ENCODE assay signal across 13 mouse cellular contexts in genomic region chr5:8356326-8356725, GRCm38 (mm10). TPM values are rescaled to one million over a fixed set of nuclear protein-coding genes. Genes with fewer than 3 reads are reported as not detected.
DNase-seq lines count a peak whose midpoint lies in the region; ATAC-seq lines count a peak whose summit lies in the region.
"Had no signal": no experiment of that assay in that cellular context is flagged by ENCODE, and none has a peak within 500 bp of the region (broad histone marks: within the 10 kb centered on the region; RNA-seq: fewer than 3 reads in every experiment).

No protein-coding gene starts in this region.

- ATAC-seq in hindbrain, embryonic 16.5 days = peak; percentile 72; the same call in 1 of the 2 replicates
- ATAC-seq in hindbrain, embryonic 11.5 days (ENCODE audit: low FRiP score) = no peak
- ATAC-seq: intestine, embryonic 15.5 days had no signal

- no peak overlapping the region for H3K27ac ChIP-seq in hindbrain, embryonic 16.5 days (ENCODE audit: low read depth, low read length)
- H3K27ac ChIP-seq in hindbrain, embryonic 11.5 days (ENCODE audit: low read depth, low read length) = no peak overlapping the region
- 0 out of 2 replicates have a peak overlapping the region, but pooled peaks have one; percentile 27 for H3K27ac ChIP-seq in brown adipose tissue, adult 24 weeks (replicated peaks; ENCODE audit: low read depth, low read length)
- H3K27ac ChIP-seq: intestine, embryonic 15.5 days; limb, embryonic 13.5 days; midbrain, embryonic 12.5 days had no signal

- no peaks in the 10 kb centered on the region for H3K36me3 ChIP-seq in hindbrain, embryonic 16.5 days (ENCODE audit: control insufficient read depth, insufficient read depth, low read length)
- no peaks in the 10 kb centered on the region for H3K36me3 ChIP-seq in hindbrain, embryonic 11.5 days (ENCODE audit: control insufficient read depth, insufficient read depth, low read length)
- H3K36me3 ChIP-seq: intestine, embryonic 15.5 days; midbrain, embryonic 12.5 days had no signal

- no peak overlapping the region for H3K4me2 ChIP-seq in hindbrain, embryonic 16.5 days (ENCODE audit: low read length)
- no peak overlapping the region for H3K4me2 ChIP-seq in hindbrain, embryonic 11.5 days (replicated peaks; ENCODE audit: low read depth, low read length)
- H3K4me2 ChIP-seq: intestine, embryonic 15.5 days; limb, embryonic 13.5 days; midbrain, embryonic 12.5 days had no signal

- H3K9me3 ChIP-seq in hindbrain, embryonic 16.5 days (ENCODE audit: control insufficient read depth, low read length) = no peaks in the 10 kb centered on the region
- H3K9me3 ChIP-seq in hindbrain, embryonic 11.5 days (ENCODE audit: control insufficient read depth, low read length) = no peaks in the 10 kb centered on the region
- H3K9me3 ChIP-seq: intestine, embryonic 15.5 days; limb, embryonic 13.5 days; midbrain, embryonic 12.5 days had no signal

- no peaks in the 10 kb centered on the region for H3K27me3 ChIP-seq in hindbrain, embryonic 16.5 days (replicated peaks; ENCODE audit: control insufficient read depth, insufficient read depth, low read length)
- no peaks in the 10 kb centered on the region for H3K27me3 ChIP-seq in hindbrain, embryonic 11.5 days (ENCODE audit: control insufficient read depth, insufficient read depth, low read length)
- H3K27me3 ChIP-seq: intestine, embryonic 15.5 days; limb, embryonic 13.5 days; midbrain, embryonic 12.5 days had no signal

- H3K4me1 ChIP-seq in hindbrain, embryonic 16.5 days (ENCODE audit: control insufficient read depth, insufficient read depth, low read depth, low read length) = peaks cover 7% of the 10 kb centered on the region
- H3K4me1 ChIP-seq in hindbrain, embryonic 11.5 days (replicated peaks; ENCODE audit: control insufficient read depth, insufficient read depth, low read length) = no peaks in the 10 kb centered on the region
- H3K4me1 ChIP-seq in brown adipose tissue, adult 24 weeks (ENCODE audit: control insufficient read depth, insufficient read depth, insufficient read length, low read length) = peaks cover 11% of the 10 kb centered on the region
- H3K4me1 ChIP-seq: intestine, embryonic 15.5 days had no signal

- WGBS in hindbrain, embryonic 16.5 days = 47% methylated on average over 2 of the region's 2 CpGs
- WGBS in hindbrain, embryonic 11.5 days = 64% methylated on average over 2 of the region's 2 CpGs

- no peak for DNase-seq in hindbrain, embryonic 11.5 days (ENCODE audit: low spot score)
- DNase-seq in adrenal gland, adult 8-10 months = peak; percentile 37
- DNase-seq in kidney, postnatal 14 days = peak; percentile 61
- DNase-seq in thymus, postnatal 36 days = no peak
- no peak for DNase-seq in ovary, postnatal 36 days (ENCODE audit: low spot score)
- DNase-seq in spleen, adult 12 weeks (ENCODE audit: low spot score) = no peak
- DNase-seq: cerebellum, adult 8-10 months; right cerebral cortex, postnatal 4 days had no signal

- H3K9ac ChIP-seq in hindbrain, embryonic 16.5 days (ENCODE audit: low read depth, low read length) = no peak overlapping the region
- no peak overlapping the region for H3K9ac ChIP-seq in hindbrain, embryonic 11.5 days (ENCODE audit: low read depth, low read length)
- H3K9ac ChIP-seq: intestine, embryonic 15.5 days; limb, embryonic 13.5 days; midbrain, embryonic 12.5 days had no signal

- H3K4me3 ChIP-seq in hindbrain, embryonic 16.5 days (ENCODE audit: low read length) = no peak overlapping the region
- no peak overlapping the region for H3K4me3 ChIP-seq in hindbrain, embryonic 11.5 days (ENCODE audit: low read depth, low read length)
- no peak overlapping the region for H3K4me3 ChIP-seq in brown adipose tissue, adult 24 weeks (ENCODE audit: insufficient read depth, low read depth, low read length)
- H3K4me3 ChIP-seq: intestine, embryonic 15.5 days; limb, embryonic 13.5 days; midbrain, embryonic 12.5 days had no signal

RNA-seq across cellular contexts. Expression of gene Adam22, which starts 11.6 kb away (rescaled TPM):
- 44.8 and 46.1 TPM in 2 replicates for polyA plus RNA-seq in hindbrain, embryonic 16.5 days (2015; fragmentation: Nextera tagmentation; extraction: Ambion mirVana)
- polyA plus RNA-seq in hindbrain, embryonic 11.5 days (2014; fragmentation: Nextera tagmentation; extraction: Ambion mirVana) = 15.9 and 16.7 TPM in 2 replicates
- total RNA-seq in adrenal gland, adult 8-10 months (2022) = 1 to 10 TPM; 4.8 to 9.6 (median 6.9) TPM
- 0.59 and 0.92 TPM in 2 replicates for polyA plus RNA-seq in brown adipose tissue, adult 24 weeks (2012; ENCODE audit: insufficient read depth, insufficient read length, missing spikeins)

Comparison
In these comparisons a context has a peak if more than half of its experiments do, and no peak if none do; other contexts are left out.
1. DNase-seq: peak in adrenal gland, adult 8-10 months (single experiment) and kidney, postnatal 14 days (single experiment); none in hindbrain, embryonic 11.5 days (single experiment), thymus, postnatal 36 days (0 of 2), ovary, postnatal 36 days (single experiment) and spleen, adult 12 weeks (single experiment).